Mouse (Mus musculus): ENCODE results near the gene Fam228a. TPM values are rescaled to one million over a fixed set of nuclear protein-coding genes. Genes with fewer than 3 reads are reported as not detected.
"Not testable (repeated sequence)": the region's sequence is repeated elsewhere in the genome, so short reads cannot be mapped to it uniquely, and the experiment has no call there.

Fam228a gene
- total RNA-seq (2021) = 1 to 10 TPM; 2.3 to 2.7 TPM

DNA sequence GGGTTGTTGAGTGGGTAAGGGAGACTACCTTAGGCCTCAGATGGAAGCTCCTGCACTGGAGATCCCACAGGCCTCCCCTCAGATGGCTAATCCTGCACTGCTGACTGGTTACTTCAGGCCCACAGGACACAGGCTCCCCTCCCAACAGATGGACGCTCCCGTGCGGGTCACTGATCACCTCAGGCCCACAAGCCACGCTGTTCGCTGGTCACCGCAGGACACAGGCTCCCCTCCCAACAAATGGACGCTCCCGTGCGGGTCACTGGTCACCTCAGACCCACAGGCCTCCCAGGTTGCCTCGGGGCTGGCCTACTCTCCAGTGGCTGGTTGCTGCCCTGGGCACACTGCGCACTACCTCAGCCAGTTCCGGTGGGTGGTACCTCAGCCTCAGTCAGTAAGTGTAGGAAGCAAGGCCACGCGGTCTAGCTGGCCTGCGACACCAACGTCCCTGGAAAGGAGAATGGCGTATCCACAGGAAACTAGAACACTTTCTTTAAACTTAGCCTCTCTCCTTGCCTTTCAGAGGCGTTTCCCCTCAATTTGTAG lies at the start of gene Fam228a:
Gene Fam228a (minus strand): TSS at position 400 of the 546 bp plus-strand sequence.
- DNase-seq = no peak
- intact Hi-C loops (cut with DNase I) = no loop called here

DNA sequence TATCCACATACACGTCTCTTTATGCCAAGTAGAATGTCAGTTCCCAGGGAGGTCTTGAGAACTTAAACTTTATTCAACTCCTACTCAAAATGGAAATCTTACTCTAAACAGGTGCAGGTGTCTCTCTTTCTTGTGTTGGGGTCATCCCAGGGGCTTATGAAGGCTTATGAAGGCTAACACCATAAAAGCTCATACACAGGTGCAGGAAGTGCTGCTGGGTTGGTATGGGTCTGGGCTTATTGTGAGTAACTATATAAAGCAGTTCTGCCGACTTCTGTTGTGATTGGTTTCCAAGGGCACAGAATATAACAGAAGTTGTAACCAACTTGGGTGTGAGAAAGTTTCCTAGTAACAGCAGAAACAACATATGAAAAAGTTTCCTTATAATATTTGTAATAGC lies 46.2 kb upstream of the Fam228a start:
- intact Hi-C loops (cut with DNase I) = no loop called here
- no peak for DNase-seq

- no peak for DNase-seq
- intact Hi-C loops (cut with DNase I) = no loop called here
Observed at GRCm38 (mm10) chr12:4783598-4783997, 45.4 kb upstream of the Fam228a start.

- not testable (repeated sequence) for DNase-seq
Observed at GRCm38 (mm10) chr12:4781725-4782404, 43.6 kb upstream of the Fam228a start.

DNA sequence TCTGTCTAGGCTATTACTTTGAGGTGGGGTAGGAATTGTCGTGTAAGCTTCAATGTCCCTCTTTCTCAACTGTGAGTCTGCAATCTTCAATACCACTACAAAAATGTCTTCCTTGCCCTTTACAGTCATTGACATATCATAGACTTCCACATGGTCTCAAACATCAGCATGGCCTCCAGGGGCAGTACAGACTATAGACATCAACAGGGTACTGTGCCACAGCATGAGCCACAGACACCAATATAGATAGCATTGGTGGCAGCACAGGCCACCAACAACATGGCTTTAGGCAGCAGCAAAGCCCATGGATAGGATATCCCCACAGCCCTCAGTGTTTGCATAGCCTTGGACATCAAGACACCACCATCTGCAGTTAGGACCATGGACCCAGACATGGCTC lies 43.0 kb upstream of the Fam228a start:
- intact Hi-C loops (cut with DNase I) = no loop called here
- DNase-seq = no peak

More at GRCm38 (mm10) chr12:4781725-4782404, 43.6 kb upstream of the Fam228a start:
- intact Hi-C loops (cut with DNase I) = not testable (repeated sequence)

GRCm38 (mm10) chr12:4780245-4780644 lies 42.0 kb upstream of the Fam228a start:
- DNase-seq = no peak
- intact Hi-C loops (cut with DNase I) = no loop called here

- no peak for DNase-seq
- intact Hi-C loops (cut with DNase I) = no loop called here
Observed at GRCm38 (mm10) chr12:4777734-4778133, 39.5 kb upstream of the Fam228a start.

DNA sequence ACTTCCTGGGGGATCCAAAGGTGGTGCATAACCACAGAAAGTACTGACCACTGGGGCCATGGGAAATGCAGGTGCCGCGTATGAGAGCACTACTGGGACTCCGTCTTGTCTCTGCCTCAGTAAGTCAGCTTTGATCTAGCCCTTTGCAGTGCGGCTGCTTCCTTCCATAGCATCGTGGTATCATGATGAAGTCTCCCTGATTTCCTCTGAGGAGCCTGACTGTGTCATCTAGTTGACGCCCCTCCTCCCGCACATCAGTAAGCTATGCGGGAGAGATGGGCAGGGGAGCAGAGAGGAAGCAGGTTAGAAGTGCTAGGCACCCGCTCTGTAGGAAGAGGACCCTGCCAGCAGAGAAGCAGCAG lies 37.3 kb upstream of the Fam228a start:
- DNase-seq = no peak
- intact Hi-C loops (cut with DNase I) = no loop called here

GRCm38 (mm10) chr12:4774895-4775587 lies 36.8 kb upstream of the Fam228a start:
- intact Hi-C loops (cut with DNase I) = no loop called here
- no peak for DNase-seq

- intact Hi-C loops (cut with DNase I) = no loop called here
- no peak for DNase-seq
Observed at GRCm38 (mm10) chr12:4769333-4769723, 31.1 kb upstream of the Fam228a start.

DNA sequence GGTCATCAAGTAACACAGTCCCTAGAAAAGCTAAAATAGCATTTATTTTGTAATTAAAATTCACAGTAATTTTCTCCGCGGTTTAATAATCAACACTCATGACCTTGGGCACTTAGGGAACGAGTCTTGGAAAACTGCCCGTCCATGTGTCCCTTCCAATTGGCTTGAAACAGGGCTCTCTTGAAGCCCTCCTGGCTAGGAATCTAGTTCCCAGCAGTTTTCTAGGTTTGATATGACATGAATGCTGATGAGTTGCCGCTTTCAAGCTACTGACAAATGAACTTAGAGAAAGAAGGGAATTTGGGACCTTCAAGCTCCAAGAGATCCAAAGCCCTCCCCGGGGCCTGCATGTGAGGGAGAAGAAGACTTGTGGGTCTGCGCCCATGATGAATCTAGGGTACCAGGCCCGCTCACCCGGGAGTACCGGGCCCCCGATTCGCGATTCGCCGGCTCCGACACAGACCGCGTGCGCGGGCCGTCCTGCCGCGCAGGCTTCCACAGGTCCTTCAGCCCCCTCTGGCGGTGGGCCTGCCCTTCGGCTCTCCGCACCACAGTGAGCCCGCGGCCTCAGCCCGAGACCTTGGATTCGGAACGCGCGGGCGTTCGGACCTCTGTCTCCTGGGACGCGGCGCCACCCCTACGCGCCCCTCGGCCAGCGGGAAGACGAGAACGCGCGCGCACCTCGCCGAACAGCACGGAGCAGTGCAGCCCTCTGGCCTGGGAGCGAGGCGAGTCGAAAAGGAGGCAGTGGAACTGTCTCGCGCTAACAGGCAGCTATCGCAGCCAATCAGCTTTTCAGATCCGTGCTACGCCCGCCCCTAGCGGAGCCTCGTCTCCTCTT lies 30.5 kb upstream of the Fam228a start, which contains the start of the genes Pfn4 and Fam228b:
Gene Pfn4 (plus strand): TSS at position 531 of the 841 bp plus-strand sequence.
Gene Fam228b (minus strand): TSS at position 776 of the 841 bp plus-strand sequence.
- DNase-seq = peak; percentile 97
- intact Hi-C loops (cut with DNase I) = no loop called here

- intact Hi-C loops (cut with DNase I) = no loop called here
- no peak for DNase-seq
Observed at GRCm38 (mm10) chr12:4757060-4757459, 18.8 kb upstream of the Fam228a start.

- DNase-seq; intact Hi-C loops (cut with DNase I): not testable (repeated sequence)
Observed at GRCm38 (mm10) chr12:4754451-4754850, 16.2 kb upstream of the Fam228a start.

DNA sequence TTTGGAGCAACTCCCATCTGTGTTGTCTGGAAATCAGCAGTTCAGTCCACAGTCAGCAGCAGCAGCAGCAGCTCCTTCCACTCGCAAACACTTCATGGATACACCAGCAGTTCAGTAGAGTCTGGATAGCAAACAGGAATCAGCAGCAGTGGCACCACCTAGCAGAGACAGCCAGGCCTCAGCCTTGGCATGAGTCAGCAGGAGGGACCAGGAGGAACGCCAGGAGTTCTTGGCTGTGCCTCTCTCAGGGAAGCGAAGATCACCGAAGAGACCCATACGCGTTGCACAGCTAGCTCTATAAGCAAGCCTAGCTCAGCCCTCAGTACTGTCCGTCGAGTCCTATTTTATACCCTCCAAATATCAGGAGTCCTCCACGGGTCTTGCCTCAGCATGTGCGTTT lies 6.3 kb upstream of the Fam228a start:
- intact Hi-C loops (cut with DNase I) = no loop called here
- DNase-seq = no peak

DNA sequence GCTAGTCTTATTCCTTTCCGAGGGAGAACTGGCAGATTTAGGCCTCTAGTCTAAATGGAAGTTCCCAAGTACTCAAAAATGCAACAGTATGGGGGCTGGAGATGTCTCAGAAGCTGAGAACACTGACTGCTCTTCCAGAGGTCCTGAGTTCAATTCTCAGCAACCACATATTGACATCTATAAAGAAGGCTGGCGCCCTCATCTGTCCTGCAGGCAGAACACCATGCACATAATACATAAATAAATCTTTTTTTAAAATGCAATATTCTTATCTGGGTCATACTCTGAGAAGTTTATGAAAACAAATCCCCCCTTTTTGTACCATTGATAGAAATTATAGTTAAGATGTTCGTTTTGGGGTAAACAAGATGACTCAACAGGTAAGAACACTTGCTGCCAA lies 4.0 kb upstream of the Fam228a start:
- intact Hi-C loops (cut with DNase I) = no loop called here
- DNase-seq = no peak

- intact Hi-C loops (cut with DNase I) = no loop called here
- DNase-seq = no peak
Observed at GRCm38 (mm10) chr12:4740823-4741222, 2.6 kb upstream of the Fam228a start.

- intact Hi-C loops (cut with DNase I) = no loop called here
- no peak for DNase-seq
Observed at GRCm38 (mm10) chr12:4732332-4732731, 5.9 kb downstream of the Fam228a start.

GRCm38 (mm10) chr12:4731629-4732028 lies 6.6 kb downstream of the Fam228a start:
- DNase-seq = no peak
- intact Hi-C loops (cut with DNase I) = no loop called here

GRCm38 (mm10) chr12:4729165-4729564 lies 9.1 kb downstream of the Fam228a start:
- intact Hi-C loops (cut with DNase I) = no loop called here
- DNase-seq = no peak

DNA sequence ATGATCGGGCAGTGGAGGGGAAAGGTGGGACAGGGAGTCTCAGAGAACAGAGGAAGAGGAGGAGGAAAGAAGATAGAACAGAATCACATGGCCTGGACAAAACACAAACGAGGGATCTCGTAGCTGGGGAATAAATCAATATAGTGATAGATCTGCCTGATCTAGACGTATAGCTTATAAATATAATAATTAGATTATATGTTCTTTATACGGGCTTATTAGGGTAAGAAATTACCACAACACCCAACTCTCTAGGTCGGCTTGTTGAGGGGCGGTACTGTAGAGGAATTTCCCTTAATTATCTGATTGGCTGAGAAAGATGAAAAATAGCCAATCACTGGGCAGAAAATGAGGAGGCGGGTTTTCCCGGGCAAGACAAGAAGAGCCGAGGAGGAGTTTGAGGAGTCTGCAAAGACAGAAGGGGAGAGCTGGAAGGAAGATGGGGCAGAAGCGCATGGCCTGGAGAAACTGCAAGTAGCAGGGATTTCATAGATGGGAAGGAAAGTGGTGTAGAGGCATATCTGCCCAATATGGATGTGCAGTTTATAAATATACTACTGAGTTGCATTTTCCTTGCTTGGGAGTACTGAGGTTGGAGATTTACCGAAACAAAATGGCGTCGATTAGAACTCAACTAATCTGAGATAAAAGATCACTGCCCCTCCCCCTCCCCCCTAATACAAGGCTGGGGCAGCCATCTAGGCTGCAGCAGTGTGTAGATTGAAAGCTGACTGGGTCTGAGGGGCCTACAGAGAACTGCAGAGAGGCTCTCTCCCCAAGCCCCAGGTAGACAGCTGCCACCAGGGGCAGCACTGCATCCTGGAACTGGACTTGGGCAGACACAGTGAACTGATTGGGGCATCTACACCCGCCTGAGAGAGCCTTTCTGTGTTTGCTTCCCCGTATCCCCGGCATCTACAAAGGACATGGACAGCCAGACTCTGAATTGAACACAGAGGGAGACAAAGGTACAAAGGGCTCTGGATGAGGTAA lies 18.2 kb downstream of the Fam228a start:
- intact Hi-C loops (cut with DNase I) = no loop called here
- DNase-seq = no peak
